Mouse (Mus musculus) cerebellum, adult 9-10 months (tissue): ENCODE results near the gene Cox19.

Source experiments
- DNase-seq: peaks from one replicate; pipeline ENCODE4 v3.0.0; 2022

Cox19 gene

DNA sequence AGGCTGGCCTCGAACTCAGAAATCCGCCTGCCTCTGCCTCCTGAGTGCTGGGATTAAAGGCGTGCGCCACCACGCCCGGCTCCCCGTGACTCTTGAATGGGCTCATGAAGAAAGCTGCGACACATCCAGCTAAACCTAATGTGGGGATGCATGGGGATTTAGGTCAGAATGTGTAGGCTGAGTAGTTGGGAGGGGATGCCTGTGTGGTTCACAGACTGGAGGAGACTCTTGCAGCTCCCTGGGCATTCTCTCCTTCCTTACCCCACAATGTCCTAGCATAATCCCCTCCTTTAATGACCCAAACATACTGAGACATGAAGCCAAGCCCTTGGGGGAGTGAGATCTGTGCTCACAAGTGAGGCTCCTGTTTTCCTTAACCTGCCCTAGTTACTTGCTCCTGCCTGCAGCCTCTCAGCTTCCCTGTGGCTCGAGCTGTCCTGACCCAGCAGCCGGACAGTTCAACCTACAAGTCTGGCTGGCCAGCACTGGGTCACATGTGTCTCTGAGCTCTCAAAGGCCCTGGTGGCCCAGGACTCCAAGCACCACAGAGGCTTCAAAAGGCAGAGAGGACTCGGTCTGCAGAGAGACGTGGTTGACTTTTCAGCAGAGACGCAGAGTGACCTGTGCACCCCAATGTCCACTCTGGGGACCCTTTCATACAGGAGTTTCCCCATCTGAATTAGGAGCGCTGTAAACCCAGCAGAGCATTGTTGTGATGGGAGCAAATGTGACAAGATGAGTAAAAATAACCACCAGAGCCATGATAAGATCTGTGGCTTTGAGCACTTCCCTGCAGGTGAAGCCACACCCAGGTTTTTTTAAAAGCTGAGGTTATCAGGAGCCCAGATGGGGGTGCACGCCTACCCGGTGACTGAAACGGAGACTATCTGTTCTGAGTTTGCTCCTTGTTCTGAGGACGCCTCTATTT, 30.6 kb upstream of the Cox19 start:
- DNase-seq, result no peak

DNA sequence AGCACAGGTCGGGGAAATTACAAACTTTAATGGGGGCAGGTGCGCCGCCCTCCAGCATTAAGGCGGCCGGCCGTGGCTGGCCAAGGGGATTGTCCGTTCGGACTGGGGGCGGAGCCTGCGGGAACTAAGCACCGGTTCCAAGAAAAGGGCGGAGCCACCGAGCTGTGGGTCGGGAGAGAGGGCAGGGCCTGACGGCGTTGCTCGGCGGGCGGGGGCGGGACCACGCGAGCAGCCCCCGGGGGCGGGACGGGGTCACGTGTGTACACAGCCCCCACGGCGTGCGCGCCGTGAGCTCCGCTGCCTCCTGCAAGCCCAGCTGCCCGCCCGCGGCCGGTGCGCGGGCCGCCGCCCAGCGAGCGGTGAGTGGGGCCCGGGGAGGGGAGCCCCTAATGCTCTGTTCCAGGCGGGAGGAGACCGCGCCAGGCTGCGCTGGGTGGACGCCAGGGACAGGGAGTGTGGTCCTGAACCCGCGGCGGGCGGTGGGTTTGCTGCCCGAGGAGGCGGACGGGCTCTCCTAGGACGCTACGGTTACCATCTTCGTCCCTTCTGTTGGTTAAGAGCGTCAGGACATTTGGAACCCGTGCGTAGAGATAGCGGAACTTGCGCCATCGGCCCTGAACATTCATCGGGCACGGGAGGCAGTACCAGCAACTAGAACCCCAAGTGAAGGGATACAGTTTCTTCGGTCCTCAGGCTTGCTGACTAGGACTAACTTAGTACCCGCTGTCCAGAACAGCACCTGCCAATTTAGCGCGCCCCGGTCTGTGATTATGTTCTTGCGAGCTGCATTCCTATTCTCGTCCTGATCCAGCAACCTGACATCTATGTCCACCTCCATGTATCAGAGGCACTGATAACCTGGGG, 29.4 kb upstream of the Cox19 start:
- peak; percentile 90 for DNase-seq

DNA sequence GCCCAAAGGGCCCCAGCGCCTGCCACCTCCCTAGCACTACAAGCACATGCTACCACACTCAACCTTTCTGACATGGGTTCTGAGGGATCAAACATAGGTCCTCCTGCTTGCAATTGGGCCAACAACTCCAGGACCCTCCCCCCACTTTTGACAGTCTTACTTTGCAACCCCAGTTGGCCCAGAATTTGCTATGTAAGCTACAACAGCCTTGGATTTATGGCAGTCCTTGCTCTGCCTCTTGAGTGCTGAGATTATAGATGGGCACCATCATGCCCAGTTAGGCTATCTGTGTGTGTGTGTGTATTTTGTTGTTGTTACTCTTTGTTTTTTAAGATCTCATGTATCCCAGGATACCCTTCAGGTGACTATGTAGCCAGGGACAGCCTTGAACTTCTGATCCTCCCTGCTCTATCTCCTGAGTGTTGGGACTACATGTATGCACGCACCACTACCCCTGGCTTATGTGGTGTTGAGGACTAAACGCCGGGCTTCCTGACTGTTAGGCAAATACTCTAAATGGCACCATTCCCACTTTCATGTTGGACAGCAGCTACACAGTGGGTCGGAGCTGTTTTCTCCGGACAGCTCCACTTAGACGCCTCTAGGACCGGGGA, 28.7 kb upstream of the Cox19 start:
- DNase-seq, result no peak

- DNase-seq, result no peak
Measured at GRCm38 (mm10) chr5:139378986-139379629, 27.9 kb upstream of the Cox19 start.

DNA sequence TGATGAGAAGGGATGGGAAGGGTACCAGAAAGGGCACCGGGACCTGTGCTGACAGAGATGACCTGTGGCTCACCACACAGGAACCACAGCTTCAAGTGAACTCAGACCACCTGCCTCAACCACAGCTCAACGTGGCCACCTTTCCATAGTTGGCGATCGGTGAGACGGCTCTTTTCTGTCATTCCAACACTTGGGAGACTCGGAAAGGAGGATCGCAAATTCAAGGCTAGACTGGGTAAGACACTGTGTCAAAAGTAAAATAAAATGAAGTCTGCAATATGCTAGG, 27.0 kb upstream of the Cox19 start:
- no peak for DNase-seq

DNA sequence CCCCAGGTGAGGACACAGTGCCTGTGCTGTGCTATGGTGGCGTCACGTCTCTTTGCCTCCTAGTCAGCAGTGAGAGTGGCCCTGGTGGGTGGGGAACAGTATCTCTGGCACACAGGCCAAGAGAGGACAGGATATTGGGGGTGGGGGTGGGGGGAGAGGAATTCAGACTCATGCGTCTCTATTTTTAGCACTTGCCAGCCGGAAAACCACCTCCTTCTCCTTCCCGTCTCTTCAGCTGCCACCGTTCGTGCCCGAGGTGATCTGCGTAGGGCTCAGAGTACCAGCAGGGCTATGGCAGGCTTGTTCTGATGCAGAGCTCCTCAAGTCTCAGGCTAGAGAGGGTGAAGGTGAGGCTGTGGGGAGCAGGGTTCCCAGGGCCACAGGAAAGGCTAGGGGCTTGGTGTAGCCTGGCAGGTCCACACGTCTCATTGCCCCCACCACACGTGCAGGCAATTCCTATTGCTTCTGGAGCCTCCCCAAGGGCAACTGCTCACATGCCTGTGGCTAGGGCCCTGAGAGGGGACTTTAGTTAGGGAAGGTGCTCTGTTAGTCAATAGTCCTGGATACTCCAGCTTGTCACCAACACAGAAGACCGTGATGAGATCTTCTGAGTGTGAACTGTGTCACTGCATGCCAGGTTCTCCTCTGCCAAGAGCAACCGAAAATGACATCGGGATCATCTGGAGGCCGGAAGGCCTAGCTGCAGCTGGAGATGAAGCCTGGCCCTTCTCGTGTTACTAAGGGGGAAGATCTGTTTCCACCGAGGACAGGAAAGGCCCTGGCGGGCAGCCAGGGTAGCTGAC, 26.5 kb upstream of the Cox19 start, which contains the start of gene Gpr146:
Gpr146 (plus strand) TSS at position 230 of the 803 bp plus-strand sequence.
- DNase-seq, result no peak

GRCm38 (mm10) chr5:139374841-139375240, 23.6 kb upstream of the Cox19 start:
- DNase-seq, result no peak

DNA sequence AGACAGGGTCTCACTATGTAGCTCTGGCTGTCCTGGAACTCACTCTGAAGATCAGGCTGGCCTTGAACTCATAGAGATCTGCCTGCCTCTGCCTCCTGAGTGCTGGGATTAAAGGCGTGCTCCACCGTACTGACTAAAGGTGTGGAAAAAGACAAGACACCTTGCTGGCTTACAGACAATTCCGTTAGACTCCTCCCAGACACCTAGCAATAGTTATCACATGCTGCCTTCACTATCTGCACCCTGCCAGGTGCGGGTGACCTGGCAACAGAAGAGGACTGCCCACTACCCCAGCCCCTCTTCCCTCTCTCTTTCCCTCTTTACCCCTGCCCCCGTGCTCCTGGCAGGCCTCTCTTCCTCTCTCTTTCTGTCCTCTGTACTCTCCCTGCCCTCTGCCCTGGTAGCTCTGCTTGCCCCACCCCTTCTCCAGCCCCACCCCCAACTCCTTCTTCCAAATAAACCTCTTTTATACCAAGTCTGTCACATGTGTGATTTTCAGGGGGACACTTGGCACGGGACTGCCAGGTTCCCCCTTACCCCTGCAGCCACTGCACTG, 22.7 kb upstream of the Cox19 start:
- no peak for DNase-seq

DNA sequence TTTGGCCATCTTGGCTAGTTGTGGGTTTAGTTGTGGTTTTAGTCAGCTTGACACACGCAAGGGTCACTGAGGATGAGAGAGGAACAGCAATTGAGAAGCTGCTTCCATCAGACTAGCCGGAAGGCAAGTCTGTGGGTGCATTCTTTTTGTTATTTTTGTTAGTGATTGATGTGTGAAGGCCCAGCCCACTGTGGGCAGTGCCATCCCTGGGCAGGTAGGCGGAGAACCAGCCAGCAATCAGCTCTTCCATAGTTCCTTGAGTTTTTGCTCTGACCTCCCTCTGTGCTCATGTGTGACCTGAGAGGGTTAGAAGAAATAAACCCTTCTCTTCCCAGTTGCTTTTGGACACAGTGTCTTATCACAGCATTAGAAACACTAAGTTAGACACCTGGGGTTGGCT, 21.9 kb upstream of the Cox19 start:
- DNase-seq, result no peak

DNA sequence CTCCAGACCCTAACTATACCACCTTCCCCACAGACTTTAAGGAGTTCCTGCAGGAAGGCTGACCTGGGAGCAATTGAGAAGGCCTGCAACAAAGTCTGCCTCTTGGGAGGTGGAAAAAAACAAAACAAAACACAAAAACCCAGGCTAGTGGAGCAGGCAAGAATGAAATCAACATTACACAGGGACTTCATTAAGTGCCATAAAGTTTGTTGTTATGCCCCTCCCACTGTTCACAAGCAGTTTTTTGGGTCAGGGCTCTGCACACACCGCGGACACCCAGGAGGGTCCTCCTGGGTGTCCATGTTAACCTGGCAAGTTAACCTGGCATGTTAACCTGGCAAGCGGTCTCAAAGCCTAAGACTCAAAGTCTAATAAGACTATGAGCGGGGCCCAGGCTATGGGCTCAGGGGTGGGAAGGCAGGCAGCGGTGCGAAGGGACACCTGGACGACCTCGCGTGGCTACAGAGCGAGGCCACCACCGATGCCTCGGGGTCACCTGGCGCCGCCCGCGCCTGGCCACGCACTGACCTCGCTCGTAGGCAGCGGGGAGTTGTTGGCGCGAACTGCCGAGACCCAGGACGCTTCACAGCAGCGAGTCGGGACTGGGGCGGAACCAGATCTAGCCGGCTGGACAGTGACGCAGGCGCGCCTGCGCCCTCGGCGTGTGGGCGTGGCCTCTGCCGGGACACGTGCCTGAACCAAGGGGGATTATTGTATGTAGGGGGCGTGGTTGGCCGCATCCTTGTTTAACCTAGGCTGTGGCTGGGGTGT, 20.6 kb upstream of the Cox19 start:
- DNase-seq, result peak; percentile 86

GRCm38 (mm10) chr5:139371118-139371517, 19.9 kb upstream of the Cox19 start:
- DNase-seq, result no peak

GRCm38 (mm10) chr5:139370336-139370735, 19.1 kb upstream of the Cox19 start:
- no peak for DNase-seq

GRCm38 (mm10) chr5:139368638-139369320, 17.6 kb upstream of the Cox19 start:
- no peak for DNase-seq

DNA sequence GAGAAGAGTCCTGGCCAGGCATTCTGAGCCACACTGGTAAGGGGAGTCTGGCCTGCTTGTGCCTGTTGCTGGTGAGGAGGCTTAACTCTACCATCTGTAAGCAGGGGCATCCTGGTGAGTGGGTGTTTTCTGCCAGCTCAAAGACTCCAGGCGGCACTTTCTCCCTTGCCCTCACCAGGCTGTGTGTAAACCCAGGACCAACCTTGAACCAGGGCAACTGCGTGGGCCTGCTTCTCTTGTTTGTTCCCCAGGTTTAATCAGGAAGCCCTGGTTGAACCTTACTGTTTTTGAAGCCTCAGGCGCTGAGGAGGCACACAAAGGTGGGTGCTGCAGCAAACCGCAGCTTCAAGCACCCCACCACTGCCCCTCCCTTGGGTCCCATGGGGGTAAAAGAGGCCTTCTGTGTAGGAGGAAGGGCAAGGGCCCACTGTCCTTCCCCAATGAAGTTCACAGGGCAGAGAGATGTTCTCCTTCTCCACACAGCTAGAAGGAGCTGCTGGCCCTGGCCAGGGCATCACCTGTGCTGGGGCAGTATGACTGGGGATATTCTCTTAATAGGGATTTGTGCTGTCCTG, 16.8 kb upstream of the Cox19 start:
- no peak for DNase-seq

DNA sequence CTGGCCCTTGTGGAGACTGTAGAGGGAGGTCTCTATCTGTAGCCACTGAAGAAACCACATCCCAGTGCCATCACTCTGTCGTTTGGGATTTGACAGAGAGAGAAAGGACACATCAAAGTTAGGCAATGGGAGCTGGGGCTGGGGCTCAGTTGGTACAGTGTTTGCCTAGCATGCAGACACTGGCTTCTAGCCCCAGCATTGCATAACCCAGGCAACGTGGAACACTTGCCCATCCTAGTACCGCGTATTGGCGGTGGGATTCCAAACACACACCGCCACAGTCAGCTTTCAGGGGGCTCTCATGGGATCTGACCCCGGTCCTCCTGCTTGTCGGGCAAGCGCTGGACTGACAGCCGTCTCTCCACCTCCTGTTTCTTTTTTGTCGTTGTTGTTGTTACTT, 15.3 kb upstream of the Cox19 start:
- DNase-seq, result no peak

DNA sequence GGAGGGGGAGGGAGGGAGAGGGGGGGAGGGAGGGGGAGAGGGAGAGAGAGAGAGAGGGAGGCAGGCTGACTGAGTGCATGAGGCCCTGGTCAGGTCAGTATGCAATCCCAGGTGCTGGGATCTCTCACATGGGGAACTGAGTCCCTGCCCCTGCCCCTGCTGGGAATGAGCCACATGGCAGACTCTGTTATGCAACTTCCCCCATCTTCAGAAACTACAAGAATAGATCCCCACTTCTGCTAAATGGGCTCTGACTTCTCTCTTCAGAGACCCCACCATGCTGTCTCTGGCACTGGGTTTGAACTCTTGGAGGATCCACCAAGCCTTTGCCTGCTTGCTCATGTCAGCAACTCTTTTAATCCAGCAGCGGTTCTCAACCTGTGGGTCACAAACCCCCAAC, 14.6 kb upstream of the Cox19 start:
- no peak for DNase-seq

GRCm38 (mm10) chr5:139364911-139365571, 13.8 kb upstream of the Cox19 start:
- no peak for DNase-seq

GRCm38 (mm10) chr5:139364260-139364910, 13.2 kb upstream of the Cox19 start:
- peak; percentile 93 for DNase-seq

DNA sequence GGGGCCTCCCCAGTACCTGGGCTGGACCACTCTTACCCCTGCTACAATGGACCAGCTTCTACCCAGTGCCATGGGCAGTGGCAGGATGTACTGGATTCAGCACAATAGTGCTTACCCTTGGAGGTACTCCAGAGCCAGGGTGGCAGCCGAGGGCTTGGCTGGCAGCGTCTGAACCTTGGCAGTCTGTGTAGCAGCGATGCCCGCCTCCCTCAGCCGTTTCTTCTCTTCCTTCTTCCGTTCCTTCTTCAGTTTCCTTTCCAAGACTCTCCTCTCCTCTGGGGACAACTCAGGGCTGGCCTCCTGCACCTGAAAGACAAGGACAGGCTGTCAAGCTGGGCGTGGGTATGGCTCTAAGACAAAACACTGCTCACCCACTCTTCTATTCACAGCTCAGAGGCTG, 12.6 kb upstream of the Cox19 start:
- DNase-seq, result no peak
